21 mouse cellular contexts compared by ENCODE assay signal in the genomic region with DNA sequence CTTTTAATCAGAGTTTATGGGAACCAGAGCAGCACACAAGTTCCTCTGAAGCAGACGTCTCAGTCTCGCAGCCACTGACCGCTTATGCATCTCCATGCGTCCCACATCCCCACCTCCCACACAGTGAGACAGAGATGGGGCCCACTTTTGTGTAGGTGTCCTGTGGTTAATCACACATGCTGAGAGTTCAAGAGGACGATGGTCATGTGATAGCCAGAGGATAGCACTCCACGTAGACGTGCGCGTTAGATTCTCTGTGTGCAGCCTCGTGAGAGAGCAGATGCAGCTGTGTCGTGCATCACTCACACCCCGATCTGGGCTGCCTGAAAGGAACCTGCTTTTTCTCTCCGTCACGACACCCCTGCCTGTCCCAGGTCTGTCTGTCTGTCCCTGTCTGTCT.
DNase-seq lines count a peak whose midpoint lies in the region; ATAC-seq and TF ChIP-seq lines count a peak whose summit lies in the region.
"Had no signal": no experiment of that assay in that cellular context is flagged by ENCODE, and none has a peak within 500 bp of the region (broad histone marks: within the 10 kb centered on the region; RNA-seq: fewer than 3 reads in every experiment).

No protein-coding gene starts in this region.

- no peak overlapping the region for H3K27ac ChIP-seq in gastrocnemius, adult 2 months
- no peak overlapping the region for H3K27ac ChIP-seq in stomach, embryonic 14.5 days (ENCODE audit: low read length)
- no peak overlapping the region for H3K27ac ChIP-seq in stomach, postnatal 0 days (replicated peaks)
- H3K27ac ChIP-seq in cortical plate, adult 2 months (ENCODE audit: insufficient read depth, low read length), result 0 out of 2 replicates have a peak overlapping the region, but pooled peaks have one; percentile 9
- H3K27ac ChIP-seq: embryonic facial prominence, embryonic 10.5 days; embryonic facial prominence, embryonic 12.5 days; forebrain, embryonic 13.5 days; forebrain, embryonic 15.5 days had no signal

- no peak for TF ChIP-seq POLR2A in cortical plate, adult 2 months (IDR thresholded peaks at IDR 0.05; ENCODE audit: extremely low read depth, insufficient read depth, low read length)

- H3K4me2 ChIP-seq in stomach, embryonic 14.5 days (replicated peaks; ENCODE audit: low read depth, low read length), result no peak overlapping the region
- no peak overlapping the region for H3K4me2 ChIP-seq in stomach, postnatal 0 days (replicated peaks; ENCODE audit: low read depth)
- H3K4me2 ChIP-seq: embryonic facial prominence, embryonic 12.5 days; forebrain, embryonic 13.5 days; forebrain, embryonic 15.5 days had no signal

- TF ChIP-seq CTCF in gastrocnemius, adult 2 months (IDR thresholded peaks at IDR 0.05), result no peak
- TF ChIP-seq CTCF in stomach, postnatal 0 days (IDR thresholded peaks at IDR 0.05; ENCODE audit: low read depth), result no peak
- no peak for TF ChIP-seq CTCF in cortical plate, adult 2 months (IDR thresholded peaks at IDR 0.05; ENCODE audit: extremely low read depth, insufficient read depth, low read length)

- no peak for TF ChIP-seq EP300 in stomach, postnatal 0 days (optimal IDR thresholded peaks at IDR 0.05)

- H3K36me3 ChIP-seq in stomach, embryonic 14.5 days (ENCODE audit: control insufficient read depth, insufficient read depth, low read length), result no peaks in the 10 kb centered on the region
- no peaks in the 10 kb centered on the region for H3K36me3 ChIP-seq in stomach, postnatal 0 days (ENCODE audit: control insufficient read depth, insufficient read depth, low read length)
- H3K36me3 ChIP-seq: embryonic facial prominence, embryonic 10.5 days; embryonic facial prominence, embryonic 12.5 days; forebrain, embryonic 15.5 days had no signal

- peak; percentile 9 for DNase-seq in gastrocnemius, adult 2 months
- no peak for DNase-seq in gastrocnemius, postnatal 14 days
- peak; percentile 69 for DNase-seq in right cerebral cortex, adult 18-20 months
- no peak for DNase-seq in right cerebral cortex, postnatal 25 days
- no peak for DNase-seq in stomach, postnatal 0 days (ENCODE audit: low spot score)
- no peak for DNase-seq in layer of hippocampus, adult 9-10 months (ENCODE audit: low spot score)
- DNase-seq: adrenal gland, adult 2 months; adrenal gland, postnatal 10 days; adrenal gland, postnatal 25 days; cerebellum, adult 11-12 months; cerebellum, adult 2 months; cerebellum, adult 9-10 months; cerebellum, postnatal 10 days; cerebellum, postnatal 36 days; forebrain, postnatal 0 days had no signal

- no peak overlapping the region for H3K9ac ChIP-seq in stomach, embryonic 14.5 days (replicated peaks; ENCODE audit: low read depth, low read length)
- H3K9ac ChIP-seq in stomach, postnatal 0 days (ENCODE audit: low read length), result no peak overlapping the region
- H3K9ac ChIP-seq: embryonic facial prominence, embryonic 12.5 days; forebrain, embryonic 13.5 days; forebrain, embryonic 15.5 days; forebrain, postnatal 0 days had no signal

- no peak overlapping the region for H3K4me3 ChIP-seq in gastrocnemius, adult 2 months
- no peak overlapping the region for H3K4me3 ChIP-seq in stomach, embryonic 14.5 days (ENCODE audit: low read depth, low read length)
- no peak overlapping the region for H3K4me3 ChIP-seq in stomach, postnatal 0 days (ENCODE audit: low read depth, low read length)
- no peak overlapping the region for H3K4me3 ChIP-seq in cortical plate, adult 2 months (ENCODE audit: insufficient read depth, low read length)
- H3K4me3 ChIP-seq: embryonic facial prominence, embryonic 10.5 days; embryonic facial prominence, embryonic 12.5 days; forebrain, embryonic 13.5 days; forebrain, embryonic 15.5 days had no signal

- 0 out of 2 replicates have a peak, but pooled peaks cover 4% of the 10 kb centered on the region for H3K4me1 ChIP-seq in stomach, embryonic 14.5 days (ENCODE audit: control insufficient read depth, insufficient read depth, low read length)
- H3K4me1 ChIP-seq in stomach, postnatal 0 days (replicated peaks; ENCODE audit: control insufficient read depth, insufficient read depth), result no peaks in the 10 kb centered on the region
- H3K4me1 ChIP-seq in cortical plate, adult 2 months (ENCODE audit: control insufficient read depth, insufficient read depth, low read length), result peaks cover 17% of the 10 kb centered on the region

- no peaks in the 10 kb centered on the region for H3K27me3 ChIP-seq in stomach, embryonic 14.5 days (ENCODE audit: control insufficient read depth, insufficient read depth, low read length)
- H3K27me3 ChIP-seq in stomach, postnatal 0 days (ENCODE audit: control insufficient read depth, insufficient read depth, low read length), result no peaks in the 10 kb centered on the region
- H3K27me3 ChIP-seq: embryonic facial prominence, embryonic 12.5 days; forebrain, embryonic 15.5 days had no signal

- intact Hi-C loops in gastrocnemius, adult 2 months (cut with DNase I), result no loop called here
- intact Hi-C loops in gastrocnemius, postnatal 14 days (cut with DNase I; ENCODE audit: low total_unique reads), result no loop called here

- 66% methylated on average over 14 of the region's 14 CpGs for WGBS in stomach, embryonic 14.5 days
- WGBS in stomach, postnatal 0 days, result 84% methylated on average over 14 of the region's 14 CpGs

- 0 out of 2 replicates have a peak, but pooled peaks have one; percentile 12 for ATAC-seq in stomach, embryonic 14.5 days (ENCODE audit: insufficient number of reproducible peaks, insufficient read depth, low FRiP score, low read depth)
- no peak for ATAC-seq in stomach, postnatal 0 days (ENCODE audit: low FRiP score, low TSS enrichment)
- ATAC-seq: forebrain, embryonic 13.5 days; forebrain, embryonic 15.5 days; forebrain, postnatal 0 days had no signal

- no peaks in the 10 kb centered on the region for H3K9me3 ChIP-seq in stomach, embryonic 14.5 days (ENCODE audit: control insufficient read depth, low read depth, low read length)
- no peaks in the 10 kb centered on the region for H3K9me3 ChIP-seq in stomach, postnatal 0 days (ENCODE audit: control insufficient read depth, low read length)
- H3K9me3 ChIP-seq: embryonic facial prominence, embryonic 10.5 days; embryonic facial prominence, embryonic 12.5 days; forebrain, embryonic 13.5 days; forebrain, embryonic 15.5 days had no signal

Comparison
In these comparisons a context has a peak if more than half of its experiments do, and no peak if none do; other contexts are left out.
1. DNase-seq: peak in gastrocnemius, adult 2 months (single experiment) and right cerebral cortex, adult 18-20 months (single experiment); none in gastrocnemius, postnatal 14 days (single experiment), right cerebral cortex, postnatal 25 days (single experiment), stomach, postnatal 0 days (single experiment) and layer of hippocampus, adult 9-10 months (single experiment).